Mouse (Mus musculus): ENCODE data around the gene Zfp358. TPM values are rescaled to one million over a fixed set of nuclear protein-coding genes. Genes with fewer than 3 reads are reported as not detected.

The Zfp358 gene
- total RNA-seq (2017), result 6.2 and 8.3 TPM in 2 replicates

GRCm38 (mm10) chr8:3492901-3493844, at the start of gene Zfp358:
Gene Zfp358, plus strand, starts transcription at chr8:3493138.
- ATAC-seq (replicated peaks; ENCODE audit: low read depth, poor library complexity, severe bottlenecking), result peak; percentile 81

- ATAC-seq (replicated peaks; ENCODE audit: low read depth, poor library complexity, severe bottlenecking), result no peak
Measured at GRCm38 (mm10) chr8:3449226-3449625, 43.7 kb upstream of the Zfp358 start.

- peak; percentile 76 for ATAC-seq (replicated peaks; ENCODE audit: low read depth, poor library complexity, severe bottlenecking)
Measured at GRCm38 (mm10) chr8:3450670-3451069, 42.3 kb upstream of the Zfp358 start.

GRCm38 (mm10) chr8:3451992-3452391, 40.9 kb upstream of the Zfp358 start:
- no peak for ATAC-seq (replicated peaks; ENCODE audit: low read depth, poor library complexity, severe bottlenecking)

- no peak for ATAC-seq (replicated peaks; ENCODE audit: low read depth, poor library complexity, severe bottlenecking)
Measured at GRCm38 (mm10) chr8:3463248-3463647, 29.7 kb upstream of the Zfp358 start.

GRCm38 (mm10) chr8:3464309-3464708, 28.6 kb upstream of the Zfp358 start:
- peak; percentile 45 for ATAC-seq (replicated peaks; ENCODE audit: low read depth, poor library complexity, severe bottlenecking)

GRCm38 (mm10) chr8:3467006-3467885, 25.7 kb upstream of the Zfp358 start, which contains the start of gene Pex11g:
Gene Pex11g, minus strand, starts transcription at chr8:3467680.
- peak; percentile 91 for ATAC-seq (replicated peaks; ENCODE audit: low read depth, poor library complexity, severe bottlenecking)

- ATAC-seq (replicated peaks; ENCODE audit: low read depth, poor library complexity, severe bottlenecking), result no peak
Measured at GRCm38 (mm10) chr8:3467886-3468545, 24.9 kb upstream of the Zfp358 start.

- no peak for ATAC-seq (replicated peaks; ENCODE audit: low read depth, poor library complexity, severe bottlenecking)
Measured at GRCm38 (mm10) chr8:3468838-3469237, 24.1 kb upstream of the Zfp358 start.

GRCm38 (mm10) chr8:3470562-3470961, 22.4 kb upstream of the Zfp358 start, which contains the start of gene Tex45:
Gene Tex45, plus strand, starts transcription at chr8:3470862.
- no peak for ATAC-seq (replicated peaks; ENCODE audit: low read depth, poor library complexity, severe bottlenecking)

- peak; percentile 67 for ATAC-seq (replicated peaks; ENCODE audit: low read depth, poor library complexity, severe bottlenecking)
Measured at GRCm38 (mm10) chr8:3475715-3476429, 17.1 kb upstream of the Zfp358 start.

GRCm38 (mm10) chr8:3480221-3480785, 12.6 kb upstream of the Zfp358 start:
- no peak for ATAC-seq (replicated peaks; ENCODE audit: low read depth, poor library complexity, severe bottlenecking)

- ATAC-seq (replicated peaks; ENCODE audit: low read depth, poor library complexity, severe bottlenecking), result peak; percentile 75
Measured at GRCm38 (mm10) chr8:3481605-3482004, 11.3 kb upstream of the Zfp358 start.

GRCm38 (mm10) chr8:3482240-3482740, 10.6 kb upstream of the Zfp358 start:
- ATAC-seq (replicated peaks; ENCODE audit: low read depth, poor library complexity, severe bottlenecking), result no peak

GRCm38 (mm10) chr8:3483546-3483945, 9.4 kb upstream of the Zfp358 start:
- no peak; the same call in 1 of the 2 replicates for ATAC-seq (replicated peaks; ENCODE audit: low read depth, poor library complexity, severe bottlenecking)

GRCm38 (mm10) chr8:3485192-3485591, 7.7 kb upstream of the Zfp358 start:
- ATAC-seq (replicated peaks; ENCODE audit: low read depth, poor library complexity, severe bottlenecking), result no peak

- ATAC-seq (replicated peaks; ENCODE audit: low read depth, poor library complexity, severe bottlenecking), result no peak
Measured at GRCm38 (mm10) chr8:3493845-3494208, 889 bp downstream of the Zfp358 start.

GRCm38 (mm10) chr8:3495578-3496427, 2.9 kb downstream of the Zfp358 start:
- ATAC-seq (replicated peaks; ENCODE audit: low read depth, poor library complexity, severe bottlenecking), result no peak
